Mouse (Mus musculus) midbrain, embryonic 11.5 days (tissue): ENCODE results near the gene Iqcf1. TPM values are rescaled to one million over a fixed set of nuclear protein-coding genes. Genes with fewer than 3 reads are reported as not detected.

ENCODE experiments used
- ATAC-seq: fragments of 200-750 bp; cut with Nextera tagmentation; 2 replicates; pipeline ENCODE4 v1.8.0; 2017; ENCODE audit warnings: moderate TSS enrichment, moderate library complexity; ENCODE audit not compliant: low FRiP score
- DNase-seq: peaks from one replicate; pipeline ENCODE4 v3.0.0; 2015; ENCODE audit warnings: low spot score; ENCODE audit errors: missing footprints
- H3K27ac ChIP-seq: fragments of 300-500 bp; sonication (generic); 2 replicates; pipeline ENCODE4 v1.5.1; 2014; ENCODE audit warnings: low read depth, low read length
- H3K27me3 ChIP-seq: fragments of 300-500 bp; sonication (generic); 2 replicates; pipeline ENCODE4 v1.6.1; 2014; ENCODE audit warnings: mild to moderate bottlenecking, low read length, moderate library complexity, mixed read lengths; ENCODE audit not compliant: control insufficient read depth, insufficient read depth
- H3K36me3 ChIP-seq: fragments of 300-500 bp; sonication (generic); 2 replicates; pipeline ENCODE4 v1.6.1; 2014; ENCODE audit warnings: mild to moderate bottlenecking, low read length, moderate library complexity, mixed read lengths; ENCODE audit not compliant: control insufficient read depth, insufficient read depth
- H3K4me1 ChIP-seq: fragments of 300-500 bp; sonication (generic); 2 replicates; pipeline ENCODE4 v1.6.1; 2014; ENCODE audit warnings: low read length; ENCODE audit not compliant: control insufficient read depth, insufficient read depth
- H3K4me2 ChIP-seq: fragments of 300-500 bp; sonication (generic); 2 replicates; pipeline ENCODE4 v1.6.1; 2014; ENCODE audit warnings: mild to moderate bottlenecking, moderate library complexity
- H3K4me3 ChIP-seq: fragments of 300-500 bp; sonication (generic); 2 replicates; pipeline ENCODE4 v1.5.1; 2014; ENCODE audit warnings: low read depth, low read length
- H3K9ac ChIP-seq: fragments of 300-500 bp; sonication (generic); 2 replicates; pipeline ENCODE4 v1.6.1; 2014; ENCODE audit warnings: low read length
- H3K9me3 ChIP-seq: fragments of 300-500 bp; sonication (generic); 2 replicates; pipeline ENCODE4 v1.6.1; 2016; ENCODE audit warnings: low read length; ENCODE audit not compliant: control insufficient read depth
- WGBS: fragments of 180-500 bp; shearing (Covaris S2); extraction: QIAGEN DNeasy Blood & Tissue Kit; methylation state at CpG from one replicate; pipeline ENCODE4 v1.1.7; 2014; 5-methylcytosine and 5-hydroxymethylcytosine counted together
- polyA plus RNA-seq: library from polyadenylated mRNA; unstranded; fragments of >200 nt; fragmentation: Nextera tagmentation; extraction: Ambion mirVana; gene quantifications from 2 replicates; pipeline ENCODE4 v1.2.1, GENCODE M21; 2014

Iqcf1 gene
- polyA plus RNA-seq, 1 experiment from 2014 or later, result not detected

- Histone ChIP-seq H3K9me3 (no peaks in the 10 kb centered on the region), H3K27me3 (no peaks in the 10 kb centered on the region), H3K4me2 (peak overlapping the region; percentile 30; the same call in 1 of the 2 replicates), H3K4me3 (no peak overlapping the region), H3K4me1 (peaks cover 29% of the 10 kb centered on the region), H3K36me3 (peaks cover 6% of the 10 kb centered on the region), H3K27ac (no peak overlapping the region), H3K9ac (peak overlapping the region; percentile 38)
- no peak for DNase-seq
- WGBS, result 38% methylated on average over 16 of the region's 16 CpGs
- peak; percentile 52; the same call in 1 of the 2 replicates for ATAC-seq
Observed at GRCm38 (mm10) chr9:106476002-106476923, 23.5 kb upstream of the Iqcf1 start.

GRCm38 (mm10) chr9:106476924-106477484 is 22.8 kb upstream of the Iqcf1 start, which contains the start of gene Parp3:
Gene Parp3, minus strand, starts transcription at chr9:106476949.
- ATAC-seq (peak; percentile 98), DNase-seq (peak; percentile 99)
- WGBS, result under 1% methylated on average over 41 of the region's 41 CpGs
- H3K4me2 ChIP-seq, result peak within 1 kb of the TSS; percentile 97
- H3K9ac ChIP-seq, result peak within 1 kb of the TSS; percentile 67
- H3K9me3 ChIP-seq, result no peaks in the 10 kb centered on the region
- H3K4me1 ChIP-seq, result peaks cover 24% of the 10 kb centered on the region
- H3K27ac ChIP-seq, result no peak within 1 kb of the TSS
- peak within 1 kb of the TSS; percentile 56 for H3K4me3 ChIP-seq
- H3K36me3 ChIP-seq, result peaks cover 6% of the 10 kb centered on the region
- H3K27me3 ChIP-seq, result no peaks in the 10 kb centered on the region

- Histone ChIP-seq H3K4me1 (peaks cover 24% of the 10 kb centered on the region), H3K4me3 (peak overlapping the region; percentile 56), H3K9me3 (no peaks in the 10 kb centered on the region), H3K36me3 (peaks cover 6% of the 10 kb centered on the region), H3K9ac (peak overlapping the region; percentile 67), H3K27ac (no peak overlapping the region), H3K4me2 (peak overlapping the region; percentile 97), H3K27me3 (no peaks in the 10 kb centered on the region)
- ATAC-seq, result no peak
- peak; percentile 87 for DNase-seq
- 6% methylated on average over 16 of the region's 16 CpGs for WGBS
Observed at GRCm38 (mm10) chr9:106477649-106478048, 22.1 kb upstream of the Iqcf1 start.

- Histone ChIP-seq H3K4me1 (peaks cover 24% of the 10 kb centered on the region), H3K4me3 (peak overlapping the region; percentile 56), H3K9ac (peak overlapping the region; percentile 67)
Observed at GRCm38 (mm10) chr9:106478101-106478500, 21.7 kb upstream of the Iqcf1 start.

GRCm38 (mm10) chr9:106480541-106480940 is 19.2 kb upstream of the Iqcf1 start:
- peaks cover 13% of the 10 kb centered on the region for H3K4me1 ChIP-seq
- H3K4me3 ChIP-seq, result no peak overlapping the region
- peaks cover 19% of the 10 kb centered on the region for H3K36me3 ChIP-seq
- H3K9me3 ChIP-seq, result no peaks in the 10 kb centered on the region
- no peak overlapping the region for H3K9ac ChIP-seq
- no peaks in the 10 kb centered on the region for H3K27me3 ChIP-seq
- H3K4me2 ChIP-seq, result no peak overlapping the region
- WGBS, result 92% methylated on average over 7 of the region's 7 CpGs
- DNase-seq (no peak), ATAC-seq (no peak)
- no peak overlapping the region for H3K27ac ChIP-seq

More at GRCm38 (mm10) chr9:106478101-106478500, 21.7 kb upstream of the Iqcf1 start:
- ATAC-seq (no peak), DNase-seq (no peak)
- Histone ChIP-seq H3K27ac (no peak overlapping the region), H3K4me2 (peak overlapping the region; percentile 97), H3K9me3 (no peaks in the 10 kb centered on the region), H3K27me3 (no peaks in the 10 kb centered on the region), H3K36me3 (peaks cover 6% of the 10 kb centered on the region)
- 81% methylated on average over 9 of the region's 9 CpGs for WGBS

GRCm38 (mm10) chr9:106481075-106481474 is 18.7 kb upstream of the Iqcf1 start:
- Histone ChIP-seq H3K4me2 (no peak overlapping the region), H3K27ac (no peak overlapping the region), H3K36me3 (peaks cover 19% of the 10 kb centered on the region), H3K9me3 (no peaks in the 10 kb centered on the region), H3K9ac (no peak overlapping the region), H3K4me3 (no peak overlapping the region), H3K4me1 (peaks cover 13% of the 10 kb centered on the region), H3K27me3 (no peaks in the 10 kb centered on the region)
- 90% methylated on average over 15 of the region's 15 CpGs for WGBS
- no peak for DNase-seq
- no peak for ATAC-seq

- Histone ChIP-seq H3K9me3 (no peaks in the 10 kb centered on the region), H3K4me1 (peaks cover 8% of the 10 kb centered on the region), H3K27ac (no peak overlapping the region), H3K9ac (no peak overlapping the region), H3K4me3 (no peak overlapping the region), H3K27me3 (no peaks in the 10 kb centered on the region), H3K36me3 (peaks cover 19% of the 10 kb centered on the region), H3K4me2 (no peak overlapping the region)
- no peak for ATAC-seq
- DNase-seq, result no peak
- 92% methylated on average over 13 of the region's 13 CpGs for WGBS
Observed at GRCm38 (mm10) chr9:106481676-106482075, 18.1 kb upstream of the Iqcf1 start.

- Histone ChIP-seq H3K27me3 (no peaks in the 10 kb centered on the region), H3K4me3 (no peak overlapping the region), H3K36me3 (peaks cover 19% of the 10 kb centered on the region), H3K4me2 (no peak overlapping the region), H3K4me1 (peaks cover 7% of the 10 kb centered on the region), H3K27ac (no peak overlapping the region), H3K9me3 (no peaks in the 10 kb centered on the region), H3K9ac (no peak overlapping the region)
- DNase-seq (peak; percentile 73), ATAC-seq (no peak)
- WGBS, result 91% methylated on average over 17 of the region's 17 CpGs
Observed at GRCm38 (mm10) chr9:106482578-106483115, 17.1 kb upstream of the Iqcf1 start.

- ATAC-seq, result no peak
- Histone ChIP-seq H3K4me3 (no peak overlapping the region), H3K27ac (no peak overlapping the region), H3K9me3 (no peaks in the 10 kb centered on the region), H3K36me3 (peaks cover 19% of the 10 kb centered on the region), H3K9ac (no peak overlapping the region), H3K4me1 (peaks cover 2% of the 10 kb centered on the region; the same call in 1 of the 2 replicates), H3K4me2 (no peak overlapping the region), H3K27me3 (no peaks in the 10 kb centered on the region)
- DNase-seq, result no peak
- 97% methylated on average over 10 of the region's 10 CpGs for WGBS
Observed at GRCm38 (mm10) chr9:106483136-106483535, 16.6 kb upstream of the Iqcf1 start.
